Mouse (Mus musculus) brain, embryonic 14.5 days (tissue): Measurements from ENCODE around the gene Ndel1. TPM values are rescaled to one million over a fixed set of nuclear protein-coding genes. Genes with fewer than 3 reads are reported as not detected.

ENCODE experiments used
- DNase-seq: peaks from one replicate; pipeline ENCODE4 v3.0.0-alpha.2; 2011; ENCODE audit warnings: low read depth
- CTCF ChIP-seq: fragments of 200-500 bp; IDR thresholded peaks from 2 replicates; pipeline ENCODE4 v1.5.1; 2012; ENCODE audit warnings: inconsistent platforms, mild to moderate bottlenecking, moderate library complexity, borderline replicate concordance; ENCODE audit not compliant: insufficient read depth, insufficient read length; ENCODE audit errors: extremely low read depth
- POLR2A ChIP-seq: fragments of 200-500 bp; IDR thresholded peaks from 2 replicates; pipeline ENCODE4 v1.6.1; 2012; ENCODE audit warnings: mild to moderate bottlenecking, inconsistent platforms, borderline replicate concordance; ENCODE audit not compliant: poor library complexity, insufficient read depth, insufficient read length, severe bottlenecking; ENCODE audit errors: extremely low read depth
- polyA plus RNA-seq: library from polyadenylated mRNA; depleted of rRNA; stranded (reverse); fragments of >200 nt; gene quantifications from 2 replicates; pipeline ENCODE4 v1.2.3, GENCODE M21; 2012

Ndel1 gene
- polyA plus RNA-seq, 1 experiment: 62.4 TPM

- DNase-seq: no peak
- no peak for TF ChIP-seq POLR2A
- no peak for TF ChIP-seq CTCF
These were observed 53.2 kb downstream of the Ndel1 start for GRCm38 (mm10) chr11:68818416-68818815.

GRCm38 (mm10) chr11:68811881-68812577 lies 59.6 kb downstream of the Ndel1 start:
- no peak for DNase-seq
- TF ChIP-seq CTCF (no peak), POLR2A (no peak)

GRCm38 (mm10) chr11:68807787-68808186 lies 63.9 kb downstream of the Ndel1 start:
- peak; percentile 64 for DNase-seq
- TF ChIP-seq CTCF (peak; percentile 98), POLR2A (no peak)

GRCm38 (mm10) chr11:68805148-68805547 lies 66.5 kb downstream of the Ndel1 start:
- TF ChIP-seq POLR2A (no peak), CTCF (peak; percentile 37; the same call in 1 of the 2 replicates)
- DNase-seq: peak; percentile 28

- DNase-seq: no peak
- TF ChIP-seq CTCF (no peak), POLR2A (no peak)
These were observed 73.4 kb downstream of the Ndel1 start for GRCm38 (mm10) chr11:68798258-68798657.

- TF ChIP-seq POLR2A (no peak), CTCF (no peak)
- no peak for DNase-seq
These were observed 79.9 kb downstream of the Ndel1 start for GRCm38 (mm10) chr11:68791794-68792193.

- no peak for DNase-seq
- TF ChIP-seq CTCF (no peak), POLR2A (no peak)
These were observed 80.9 kb downstream of the Ndel1 start for GRCm38 (mm10) chr11:68790720-68791119.

- DNase-seq: no peak
- TF ChIP-seq POLR2A (no peak), CTCF (no peak)
These were observed 84.4 kb downstream of the Ndel1 start for GRCm38 (mm10) chr11:68787222-68787621.

GRCm38 (mm10) chr11:68785813-68786212 lies 85.8 kb downstream of the Ndel1 start:
- TF ChIP-seq CTCF (no peak), POLR2A (no peak)
- no peak for DNase-seq

GRCm38 (mm10) chr11:68782336-68782735 lies 89.3 kb downstream of the Ndel1 start:
- TF ChIP-seq CTCF (no peak), POLR2A (no peak)
- DNase-seq: no peak

GRCm38 (mm10) chr11:68780466-68781114 lies 91.1 kb downstream of the Ndel1 start:
- no peak for DNase-seq
- TF ChIP-seq CTCF (no peak), POLR2A (no peak)
